Mouse (Mus musculus) heart, postnatal 0 days (tissue): ENCODE data around the gene 9630041A04Rik. TPM values are rescaled to one million over a fixed set of nuclear protein-coding genes. Genes with fewer than 3 reads are reported as not detected.

Source experiments
- ATAC-seq: fragments of 200-750 bp; cut with Nextera tagmentation; 2 replicates; pipeline ENCODE4 v1.8.0; 2017; ENCODE audit warnings: low read depth, moderate number of reproducible peaks, moderate library complexity; ENCODE audit not compliant: insufficient read depth
- DNase-seq: peaks from one replicate; pipeline ENCODE4 v3.0.0-alpha.2; 2016; ENCODE audit warnings: low spot score
- H3K27ac ChIP-seq: fragments of 300-500 bp; sonication (generic); 2 replicates; pipeline ENCODE4 v1.5.1; 2014; ENCODE audit warnings: low read depth, mild to moderate bottlenecking
- H3K27me3 ChIP-seq: fragments of 300-500 bp; sonication (generic); 2 replicates; pipeline ENCODE4 v1.6.1; 2014; ENCODE audit warnings: low read length, mixed read lengths; ENCODE audit not compliant: control insufficient read depth, insufficient read depth
- H3K36me3 ChIP-seq: fragments of 300-500 bp; sonication (generic); replicated peaks from 2 replicates; pipeline ENCODE4 v1.6.1; 2014; ENCODE audit warnings: low read length, mixed read lengths; ENCODE audit not compliant: control insufficient read depth, insufficient read depth
- H3K4me1 ChIP-seq: fragments of 300-500 bp; sonication (generic); 2 replicates; pipeline ENCODE4 v1.6.1; 2014; ENCODE audit warnings: antibody characterized with exemption; ENCODE audit not compliant: control insufficient read depth, insufficient read depth
- H3K4me2 ChIP-seq: fragments of 300-500 bp; sonication (generic); 2 replicates; pipeline ENCODE4 v1.6.1; 2014; ENCODE audit warnings: low read depth, mild to moderate bottlenecking, low read length, moderate library complexity
- H3K4me3 ChIP-seq: fragments of 300-500 bp; sonication (generic); 2 replicates; pipeline ENCODE4 v1.5.1; 2014; ENCODE audit warnings: low read depth, low read length
- H3K9ac ChIP-seq: fragments of 300-500 bp; sonication (generic); replicated peaks from 2 replicates; pipeline ENCODE4 v1.6.1; 2014; ENCODE audit warnings: low read depth, low read length, mixed read lengths
- H3K9me3 ChIP-seq: fragments of 300-500 bp; sonication (generic); replicated peaks from 2 replicates; pipeline ENCODE4 v1.6.1; 2016; ENCODE audit warnings: low read length; ENCODE audit not compliant: control insufficient read depth
- CTCF ChIP-seq: IDR thresholded peaks from 2 replicates; pipeline ENCODE4 v1.5.1; 2016; ENCODE audit warnings: antibody characterized with exemption, control low read depth, low read depth
- EP300 ChIP-seq: IDR thresholded peaks from 2 replicates; pipeline ENCODE4 v1.6.1; 2016; ENCODE audit warnings: antibody characterized with exemption, low read depth
- WGBS: fragments of 180-500 bp; shearing (Covaris S2); extraction: QIAGEN DNeasy Blood & Tissue Kit; methylation state at CpG from one replicate; pipeline ENCODE4 v1.1.7; 2014; 5-methylcytosine and 5-hydroxymethylcytosine counted together
- polyA plus RNA-seq: library from polyadenylated mRNA; unstranded; fragments of >200 nt; fragmentation: Nextera tagmentation; extraction: Ambion mirVana; gene quantifications from 2 replicates; pipeline ENCODE4 v1.2.1, GENCODE M21; 2015
- total RNA-seq: library from RNA; depleted of rRNA; stranded (reverse); fragments of >200 nt; gene quantifications from 2 replicates; pipeline ENCODE4 v1.2.3, GENCODE M21; 2014; ENCODE audit warnings: low replicate concordance

9630041A04Rik gene
- total and polyA plus RNA-seq, 2 experiments from 2014 or later = not detected

- H3K9me3 ChIP-seq = no peaks in the 10 kb centered on the region
- ATAC-seq = no peak
- no peak overlapping the region for H3K27ac ChIP-seq
- WGBS = 62% methylated on average over 7 of the region's 7 CpGs
- TF ChIP-seq CTCF = no peak
- no peak for TF ChIP-seq EP300
- H3K9ac ChIP-seq = no peak overlapping the region
- no peaks in the 10 kb centered on the region for H3K4me1 ChIP-seq
- no peaks in the 10 kb centered on the region for H3K36me3 ChIP-seq
- no peak overlapping the region for H3K4me3 ChIP-seq
- no peak for DNase-seq
- H3K27me3 ChIP-seq = no peaks in the 10 kb centered on the region
- H3K4me2 ChIP-seq = no peak overlapping the region
Observed at GRCm38 (mm10) chr9:101982378-101982777, 120.7 kb downstream of the 9630041A04Rik start.

- 72% methylated on average over 2 of the region's 2 CpGs for WGBS
- H3K36me3 ChIP-seq = no peaks in the 10 kb centered on the region
- TF ChIP-seq EP300 (no peak), CTCF (no peak)
- no peak overlapping the region for H3K9ac ChIP-seq
- no peak overlapping the region for H3K27ac ChIP-seq
- H3K9me3 ChIP-seq = no peaks in the 10 kb centered on the region
- no peak for DNase-seq
- no peak for ATAC-seq
- no peak overlapping the region for H3K4me2 ChIP-seq
- H3K4me3 ChIP-seq = no peak overlapping the region
- H3K27me3 ChIP-seq = no peaks in the 10 kb centered on the region
- no peaks in the 10 kb centered on the region for H3K4me1 ChIP-seq
Observed at GRCm38 (mm10) chr9:101986910-101987309, 125.3 kb downstream of the 9630041A04Rik start.

- Histone ChIP-seq H3K36me3 (no peaks in the 10 kb centered on the region), H3K9ac (no peak overlapping the region), H3K4me3 (no peak overlapping the region), H3K4me1 (no peaks in the 10 kb centered on the region), H3K27ac (no peak overlapping the region), H3K4me2 (no peak overlapping the region), H3K27me3 (no peaks in the 10 kb centered on the region), H3K9me3 (no peaks in the 10 kb centered on the region)
- ATAC-seq (no peak), DNase-seq (no peak)
- TF ChIP-seq EP300 = no peak
- no peak for TF ChIP-seq CTCF
- 81% methylated on average over 6 of the region's 6 CpGs for WGBS
Observed at GRCm38 (mm10) chr9:101990032-101990431, 128.4 kb downstream of the 9630041A04Rik start.

- DNase-seq (no peak), ATAC-seq (no peak)
- TF ChIP-seq EP300 (no peak), CTCF (no peak)
- Histone ChIP-seq H3K27ac (no peak overlapping the region), H3K4me2 (no peak overlapping the region), H3K4me1 (peaks cover 6% of the 10 kb centered on the region; the same call in 1 of the 2 replicates), H3K27me3 (no peaks in the 10 kb centered on the region), H3K36me3 (no peaks in the 10 kb centered on the region), H3K9ac (no peak overlapping the region), H3K9me3 (no peaks in the 10 kb centered on the region), H3K4me3 (no peak overlapping the region)
- 82% methylated on average over 12 of the region's 12 CpGs for WGBS
Observed at GRCm38 (mm10) chr9:101990836-101991235, 129.2 kb downstream of the 9630041A04Rik start.
